Mouse (Mus musculus): ENCODE measurements around the gene Ccdc54. TPM values are rescaled to one million over a fixed set of nuclear protein-coding genes. Genes with fewer than 3 reads are reported as not detected.

Gene Ccdc54
- polyA plus RNA-seq, 1 experiment from 2014 or later: not detected

GRCm38 (mm10) chr16:50596679-50597078, 5.7 kb upstream of the Ccdc54 start:
- WGBS: 82% methylated on average over 6 of the region's 6 CpGs
- DNase-seq (ENCODE audit: low spot score) (no peak), ATAC-seq (no peak)
- Histone ChIP-seq H3K36me3 (ENCODE audit: control insufficient read depth, insufficient read depth, low read length) (no peaks in the 10 kb centered on the region), H3K4me2 (ENCODE audit: low read length) (no peak overlapping the region), H3K9me3 (replicated peaks; ENCODE audit: control insufficient read depth, low read length) (no peaks in the 10 kb centered on the region), H3K9ac (ENCODE audit: low read length) (no peak overlapping the region), H3K27ac (ENCODE audit: low read depth, low read length) (no peak overlapping the region), H3K4me3 (ENCODE audit: low read depth, low read length) (no peak overlapping the region), H3K4me1 (ENCODE audit: control insufficient read depth, insufficient read depth, low read length) (no peaks in the 10 kb centered on the region), H3K27me3 (replicated peaks; ENCODE audit: control insufficient read depth, insufficient read depth, low read length) (no peaks in the 10 kb centered on the region)

- Histone ChIP-seq H3K4me3 (ENCODE audit: low read depth, low read length) (no peak overlapping the region), H3K4me2 (ENCODE audit: low read length) (no peak overlapping the region), H3K9ac (ENCODE audit: low read length) (no peak overlapping the region), H3K27me3 (replicated peaks; ENCODE audit: control insufficient read depth, insufficient read depth, low read length) (no peaks in the 10 kb centered on the region), H3K36me3 (ENCODE audit: control insufficient read depth, insufficient read depth, low read length) (no peaks in the 10 kb centered on the region), H3K27ac (ENCODE audit: low read depth, low read length) (no peak overlapping the region), H3K4me1 (ENCODE audit: control insufficient read depth, insufficient read depth, low read length) (no peaks in the 10 kb centered on the region), H3K9me3 (replicated peaks; ENCODE audit: control insufficient read depth, low read length) (no peaks in the 10 kb centered on the region)
- DNase-seq (ENCODE audit: low spot score) (no peak), ATAC-seq (peak; percentile 32; the same call in 1 of the 2 replicates)
- 58% methylated on average over 4 of the region's 4 CpGs for WGBS
Observed at GRCm38 (mm10) chr16:50596171-50596570, 5.2 kb upstream of the Ccdc54 start.

- Histone ChIP-seq H3K27ac (ENCODE audit: low read depth, low read length) (no peak overlapping the region), H3K4me1 (ENCODE audit: control insufficient read depth, insufficient read depth, low read length) (no peaks in the 10 kb centered on the region), H3K36me3 (ENCODE audit: control insufficient read depth, insufficient read depth, low read length) (no peaks in the 10 kb centered on the region), H3K9ac (ENCODE audit: low read length) (no peak overlapping the region), H3K4me3 (ENCODE audit: low read depth, low read length) (no peak overlapping the region), H3K9me3 (replicated peaks; ENCODE audit: control insufficient read depth, low read length) (no peaks in the 10 kb centered on the region), H3K4me2 (ENCODE audit: low read length) (no peak overlapping the region), H3K27me3 (replicated peaks; ENCODE audit: control insufficient read depth, insufficient read depth, low read length) (no peaks in the 10 kb centered on the region)
- WGBS: 92% methylated on average over 1 of the region's 1 CpGs
- no peak for DNase-seq (ENCODE audit: low spot score)
- ATAC-seq: no peak
Observed at GRCm38 (mm10) chr16:50594876-50595275, 3.9 kb upstream of the Ccdc54 start.

DNA sequence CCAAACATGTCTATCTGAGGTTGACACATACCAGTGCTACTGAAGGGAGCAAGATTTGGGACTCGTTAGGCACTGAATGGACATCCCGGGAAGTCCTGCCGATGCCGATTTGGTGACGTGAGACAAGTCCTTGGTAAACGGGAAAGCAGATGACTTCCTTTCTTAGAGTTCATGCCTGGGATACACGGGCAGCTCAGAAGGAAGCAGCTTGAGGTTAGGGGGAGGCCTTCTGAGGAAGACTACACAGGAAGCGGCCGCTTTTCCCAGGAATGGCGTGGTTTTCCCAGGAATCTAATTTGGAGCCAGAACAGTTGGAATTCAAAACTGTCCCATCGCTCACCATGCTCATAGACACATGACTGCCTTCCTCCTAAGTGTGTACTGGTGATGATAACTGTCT, 2.4 kb upstream of the Ccdc54 start:
- H3K9ac ChIP-seq (ENCODE audit: low read length): no peak overlapping the region
- no peaks in the 10 kb centered on the region for H3K27me3 ChIP-seq (replicated peaks; ENCODE audit: control insufficient read depth, insufficient read depth, low read length)
- DNase-seq (ENCODE audit: low spot score): no peak
- H3K27ac ChIP-seq (ENCODE audit: low read depth, low read length): no peak overlapping the region
- no peak overlapping the region for H3K4me3 ChIP-seq (ENCODE audit: low read depth, low read length)
- H3K36me3 ChIP-seq (ENCODE audit: control insufficient read depth, insufficient read depth, low read length): no peaks in the 10 kb centered on the region
- WGBS: 88% methylated on average over 11 of the region's 11 CpGs
- no peak for ATAC-seq
- H3K4me2 ChIP-seq (ENCODE audit: low read length): no peak overlapping the region
- H3K4me1 ChIP-seq (ENCODE audit: control insufficient read depth, insufficient read depth, low read length): no peaks in the 10 kb centered on the region
- H3K9me3 ChIP-seq (replicated peaks; ENCODE audit: control insufficient read depth, low read length): no peaks in the 10 kb centered on the region

- Histone ChIP-seq H3K27ac (ENCODE audit: low read depth, low read length) (no peak overlapping the region), H3K9ac (ENCODE audit: low read length) (no peak overlapping the region), H3K9me3 (replicated peaks; ENCODE audit: control insufficient read depth, low read length) (no peaks in the 10 kb centered on the region), H3K27me3 (replicated peaks; ENCODE audit: control insufficient read depth, insufficient read depth, low read length) (no peaks in the 10 kb centered on the region), H3K4me3 (ENCODE audit: low read depth, low read length) (no peak overlapping the region), H3K4me2 (ENCODE audit: low read length) (no peak overlapping the region), H3K36me3 (ENCODE audit: control insufficient read depth, insufficient read depth, low read length) (no peaks in the 10 kb centered on the region), H3K4me1 (ENCODE audit: control insufficient read depth, insufficient read depth, low read length) (peaks cover 11% of the 10 kb centered on the region)
- WGBS: 91% methylated on average over 11 of the region's 11 CpGs
- ATAC-seq (no peak), DNase-seq (ENCODE audit: low spot score) (no peak)
Observed at GRCm38 (mm10) chr16:50589574-50590151, 1.3 kb downstream of the Ccdc54 start.

GRCm38 (mm10) chr16:50588191-50588590, 2.8 kb downstream of the Ccdc54 start:
- 86% methylated on average over 1 of the region's 1 CpGs for WGBS
- Histone ChIP-seq H3K36me3 (ENCODE audit: control insufficient read depth, insufficient read depth, low read length) (no peaks in the 10 kb centered on the region), H3K27ac (ENCODE audit: low read depth, low read length) (no peak overlapping the region), H3K4me1 (ENCODE audit: control insufficient read depth, insufficient read depth, low read length) (peaks cover 11% of the 10 kb centered on the region), H3K9ac (ENCODE audit: low read length) (no peak overlapping the region), H3K4me2 (ENCODE audit: low read length) (no peak overlapping the region), H3K9me3 (replicated peaks; ENCODE audit: control insufficient read depth, low read length) (no peaks in the 10 kb centered on the region), H3K27me3 (replicated peaks; ENCODE audit: control insufficient read depth, insufficient read depth, low read length) (no peaks in the 10 kb centered on the region), H3K4me3 (ENCODE audit: low read depth, low read length) (no peak overlapping the region)
- DNase-seq (ENCODE audit: low spot score): no peak
- no peak for ATAC-seq

- H3K9ac ChIP-seq (ENCODE audit: low read length): no peak overlapping the region
- H3K27ac ChIP-seq (ENCODE audit: low read depth, low read length): no peak overlapping the region
- no peak for ATAC-seq
- H3K27me3 ChIP-seq (replicated peaks; ENCODE audit: control insufficient read depth, insufficient read depth, low read length): no peaks in the 10 kb centered on the region
- no peak overlapping the region for H3K4me2 ChIP-seq (ENCODE audit: low read length)
- no peak for DNase-seq (ENCODE audit: low spot score)
- H3K4me1 ChIP-seq (ENCODE audit: control insufficient read depth, insufficient read depth, low read length): peaks cover 11% of the 10 kb centered on the region
- no peaks in the 10 kb centered on the region for H3K36me3 ChIP-seq (ENCODE audit: control insufficient read depth, insufficient read depth, low read length)
- H3K4me3 ChIP-seq (ENCODE audit: low read depth, low read length): no peak overlapping the region
- WGBS: 88% methylated on average over 7 of the region's 7 CpGs
- H3K9me3 ChIP-seq (replicated peaks; ENCODE audit: control insufficient read depth, low read length): no peaks in the 10 kb centered on the region
Observed at GRCm38 (mm10) chr16:50587139-50587538, 3.8 kb downstream of the Ccdc54 start.

DNA sequence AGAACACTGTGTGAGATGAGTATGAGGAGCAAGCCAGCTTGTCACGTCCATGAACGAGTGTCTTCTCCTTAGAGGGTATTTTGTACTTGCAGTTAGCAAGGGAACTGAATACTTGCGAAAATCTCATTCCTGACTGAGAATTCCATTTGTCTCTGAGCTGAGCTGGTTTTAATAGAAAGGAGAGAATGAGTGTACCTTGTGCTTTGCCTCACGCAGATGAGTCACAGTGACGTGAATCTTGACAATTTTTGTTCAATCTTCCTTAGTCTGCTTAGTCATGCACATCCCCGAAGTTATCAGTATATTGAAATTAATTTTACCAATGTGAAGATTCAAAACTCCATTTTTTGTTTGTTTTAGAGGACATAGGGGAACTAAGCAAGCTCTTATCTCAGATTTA, 12.6 kb downstream of the Ccdc54 start:
- WGBS: 91% methylated on average over 6 of the region's 6 CpGs

GRCm38 (mm10) chr16:50572557-50572956, 18.4 kb downstream of the Ccdc54 start:
- ATAC-seq: peak; percentile 85
- Histone ChIP-seq H3K27ac (ENCODE audit: low read depth, low read length) (no peak overlapping the region), H3K36me3 (ENCODE audit: control insufficient read depth, insufficient read depth, low read length) (no peaks in the 10 kb centered on the region), H3K9ac (ENCODE audit: low read length) (no peak overlapping the region), H3K4me3 (ENCODE audit: low read depth, low read length) (no peak overlapping the region), H3K4me1 (ENCODE audit: control insufficient read depth, insufficient read depth, low read length) (no peaks in the 10 kb centered on the region), H3K4me2 (ENCODE audit: low read length) (no peak overlapping the region), H3K27me3 (replicated peaks; ENCODE audit: control insufficient read depth, insufficient read depth, low read length) (no peaks in the 10 kb centered on the region), H3K9me3 (replicated peaks; ENCODE audit: control insufficient read depth, low read length) (no peaks in the 10 kb centered on the region)
- 71% methylated on average over 13 of the region's 13 CpGs for WGBS
- peak; percentile 81 for DNase-seq (ENCODE audit: low spot score)

More for the DNA sequence above, 12.6 kb downstream of the Ccdc54 start:
- Histone ChIP-seq H3K4me1 (ENCODE audit: control insufficient read depth, insufficient read depth, low read length) (no peaks in the 10 kb centered on the region), H3K4me2 (ENCODE audit: low read length) (no peak overlapping the region), H3K27me3 (replicated peaks; ENCODE audit: control insufficient read depth, insufficient read depth, low read length) (no peaks in the 10 kb centered on the region), H3K36me3 (ENCODE audit: control insufficient read depth, insufficient read depth, low read length) (no peaks in the 10 kb centered on the region), H3K27ac (ENCODE audit: low read depth, low read length) (no peak overlapping the region), H3K9ac (ENCODE audit: low read length) (no peak overlapping the region), H3K4me3 (ENCODE audit: low read depth, low read length) (no peak overlapping the region), H3K9me3 (replicated peaks; ENCODE audit: control insufficient read depth, low read length) (no peaks in the 10 kb centered on the region)
- no peak for ATAC-seq
- no peak for DNase-seq (ENCODE audit: low spot score)

Measured in forebrain, embryonic 14.5 days (tissue).